Mouse (Mus musculus) heart, postnatal 10 days (tissue): ENCODE data around the gene Fat2. TPM values are rescaled to one million over a fixed set of nuclear protein-coding genes. Genes with fewer than 3 reads are reported as not detected.

ENCODE experiments used
- DNase-seq, 2 experiments: peaks; one replicate each; pipeline ENCODE4 v3.0.0; 2021
- intact Hi-C: fragments of 180-260 bp; cut with DNase I; formaldehyde crosslinking; loops from one replicate; pipeline ENCODE4 v1.15.1; 2025
- total RNA-seq, 2 experiments: library from RNA; stranded (reverse); gene quantifications; 2 replicates each; pipeline ENCODE4 v1.2.3; 2021

Fat2 gene
- under 1 TPM; 0.02 to 0.05 TPM for total RNA-seq

DNA sequence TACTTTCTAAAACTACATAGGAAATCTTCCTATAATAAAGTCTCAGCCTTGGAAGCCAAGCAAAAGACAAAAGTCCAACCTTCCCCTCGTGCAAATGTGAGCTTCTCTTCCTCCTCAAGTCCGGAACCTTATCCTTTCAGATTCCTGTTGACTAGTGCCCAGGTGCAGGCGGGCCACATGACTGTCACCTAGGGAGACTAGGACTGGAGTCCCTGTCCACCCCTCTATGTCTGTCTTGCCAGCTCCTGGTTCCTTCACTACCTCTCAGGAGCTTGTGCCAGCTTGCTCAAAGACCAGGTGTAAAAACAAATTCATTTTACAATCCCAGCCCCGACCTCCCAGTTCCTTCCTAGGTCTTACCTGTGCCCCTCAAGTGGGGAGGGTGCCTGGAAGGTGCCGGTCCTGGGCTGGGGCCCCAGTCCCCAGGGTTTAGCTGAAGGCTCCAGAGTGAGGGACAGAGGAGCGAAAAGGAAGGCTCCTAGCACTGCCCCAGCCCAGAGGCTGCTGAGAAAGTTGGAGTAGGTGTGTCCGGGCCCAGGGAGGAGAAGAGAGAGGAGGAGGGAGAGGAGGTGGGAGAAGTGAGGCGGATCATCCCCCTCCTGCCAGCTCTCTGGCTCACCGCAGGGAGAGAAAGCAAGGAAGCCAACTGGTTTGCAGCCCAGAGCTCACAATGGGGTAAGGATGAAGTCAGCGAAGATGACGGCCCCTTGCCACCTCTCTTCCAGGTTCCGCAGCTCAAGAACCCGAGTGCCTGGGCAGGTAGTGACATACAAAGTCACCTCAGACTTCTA, at the start of gene Fat2:
Fat2 (minus strand) TSS at position 464 of the 791 bp plus-strand sequence.
- intact Hi-C loops = no loop called here

DNA sequence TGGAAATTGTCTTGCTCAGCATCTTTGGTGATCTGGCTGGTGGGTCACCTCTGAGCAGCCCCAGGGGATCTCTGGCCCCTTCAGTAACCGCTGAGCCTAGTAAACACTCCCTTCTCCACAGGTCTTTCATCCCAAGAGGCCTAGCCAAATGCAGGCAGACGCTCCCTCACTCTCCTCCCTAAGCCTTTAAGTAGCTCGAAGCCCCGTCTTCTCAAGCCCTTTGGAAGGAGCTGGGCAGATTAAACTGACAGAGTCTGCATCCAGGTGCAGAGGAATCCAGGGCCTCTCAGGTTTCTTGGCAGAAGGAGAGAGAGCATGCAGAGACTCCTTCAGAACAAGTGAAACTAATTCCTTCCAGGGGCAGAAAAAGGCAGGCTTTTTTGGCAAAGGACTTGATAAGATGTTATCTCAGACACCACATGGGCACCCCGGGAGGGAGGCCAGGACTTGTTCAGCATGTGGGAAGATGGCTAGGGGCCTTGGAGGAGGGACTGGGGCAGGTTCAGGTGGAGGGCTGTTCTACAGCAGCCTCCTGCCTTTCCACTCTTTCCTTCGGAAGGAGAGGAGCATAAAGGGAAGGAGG, 47.2 kb upstream of the Fat2 start:
- intact Hi-C loops = no loop called here
- DNase-seq = no peak

More for the DNA sequence above, at the start of gene Fat2:
- no peak for DNase-seq

DNA sequence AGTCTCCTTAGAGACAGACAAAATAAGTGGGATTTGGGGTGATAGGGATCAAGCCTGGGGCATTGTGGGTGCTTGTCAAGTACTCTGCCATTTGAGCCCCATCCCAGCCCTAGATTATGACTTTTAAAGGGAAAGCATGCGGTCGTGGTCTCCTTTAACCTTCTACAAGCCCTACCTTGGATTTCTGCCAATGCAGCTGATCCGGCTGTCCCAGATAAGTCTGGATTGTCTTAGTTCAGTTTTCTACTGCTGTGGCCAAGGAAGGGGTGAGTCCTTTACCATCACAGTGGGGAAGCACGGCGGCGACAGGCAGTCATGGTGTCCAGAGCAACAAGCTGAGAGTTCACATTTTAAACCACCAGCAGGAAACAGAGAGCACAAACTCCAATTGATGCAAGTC, 44.5 kb upstream of the Fat2 start:
- DNase-seq = no peak
- intact Hi-C loops = no loop called here

DNA sequence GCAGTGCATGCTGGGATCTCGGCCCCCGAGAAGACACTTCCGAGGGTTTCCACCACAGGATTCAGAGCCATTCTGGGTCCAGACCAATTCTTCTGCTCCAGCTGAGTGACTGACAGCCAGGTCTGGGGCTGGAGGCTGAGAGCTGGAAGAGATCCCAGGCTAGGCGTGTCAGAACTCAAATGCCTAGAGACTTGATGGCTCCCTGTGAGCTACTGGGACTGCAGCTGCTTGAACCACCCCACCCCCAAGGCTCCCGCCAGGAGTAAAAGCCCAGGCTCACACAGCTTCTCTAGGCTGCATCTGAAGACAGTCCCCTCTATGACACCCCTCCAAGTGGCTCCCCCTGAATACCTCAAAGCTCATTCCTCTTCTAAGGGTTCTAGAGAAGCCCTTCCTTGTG, 42.0 kb upstream of the Fat2 start:
- intact Hi-C loops = loop anchor here (5.0 kb wide), 1 partner anchor 116 kb away; no protein-coding TSS in a partner anchor
- peak; percentile 89 to 91 for DNase-seq

DNA sequence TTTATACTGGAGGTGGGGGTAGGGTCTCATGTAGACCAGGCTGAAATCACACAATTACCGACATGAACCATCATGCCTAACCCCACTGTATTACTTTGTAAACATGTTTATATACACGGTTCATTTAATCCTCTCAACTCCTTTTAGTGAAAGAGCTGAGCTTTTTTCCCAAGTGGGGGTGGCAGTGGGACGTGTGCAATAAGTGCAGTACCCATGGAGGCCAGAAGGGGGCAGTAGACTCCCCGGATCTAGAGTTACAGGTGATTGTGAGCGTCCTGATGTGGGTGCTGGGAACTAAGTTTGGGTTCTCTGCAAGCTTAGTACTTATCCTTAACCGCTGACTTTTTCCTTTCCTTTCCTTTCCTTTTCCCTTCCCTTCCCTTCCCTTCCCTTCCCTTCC, 37.5 kb upstream of the Fat2 start:
- no peak for DNase-seq
- intact Hi-C loops = no loop called here

DNA sequence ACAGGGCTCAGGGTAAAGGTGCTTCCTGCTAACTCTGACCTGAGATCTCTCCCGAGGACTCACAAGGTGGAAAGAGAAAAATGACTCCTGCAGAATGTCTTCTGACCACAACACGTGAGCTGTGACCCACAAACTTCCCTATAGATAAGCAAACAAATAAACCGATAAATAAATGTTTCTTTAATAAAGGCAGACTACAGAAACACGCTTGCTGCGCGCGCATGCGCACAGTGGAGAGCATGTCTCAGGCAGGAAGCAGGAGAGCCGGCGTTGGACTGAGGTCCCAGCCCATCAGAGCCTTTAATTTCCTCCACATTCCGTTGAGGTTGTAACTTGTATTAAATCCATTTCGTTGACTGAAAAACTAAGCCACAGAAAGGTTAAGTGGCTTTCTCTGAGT, 37.0 kb upstream of the Fat2 start:
- DNase-seq = no peak
- intact Hi-C loops = no loop called here

DNA sequence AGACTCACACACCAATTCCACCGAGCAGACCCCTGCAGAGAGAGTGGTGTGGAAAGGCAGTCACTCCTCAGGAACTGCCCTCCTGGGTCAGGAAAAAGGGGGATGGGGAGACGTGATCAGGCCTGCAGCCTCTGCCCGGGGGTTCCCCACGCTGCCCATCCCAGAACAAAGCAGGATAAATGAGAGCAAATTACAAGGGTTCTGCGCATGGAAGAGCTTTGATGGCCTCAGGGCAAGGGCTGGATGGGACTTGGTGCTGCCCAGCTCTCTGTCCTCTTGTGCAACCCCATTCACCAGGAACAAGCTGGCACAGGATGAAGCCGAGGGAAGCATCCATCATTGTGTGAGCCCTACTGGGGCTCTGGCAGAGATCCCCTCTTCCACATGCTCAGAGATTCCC, 35.6 kb upstream of the Fat2 start:
- no peak for DNase-seq
- intact Hi-C loops = no loop called here

DNA sequence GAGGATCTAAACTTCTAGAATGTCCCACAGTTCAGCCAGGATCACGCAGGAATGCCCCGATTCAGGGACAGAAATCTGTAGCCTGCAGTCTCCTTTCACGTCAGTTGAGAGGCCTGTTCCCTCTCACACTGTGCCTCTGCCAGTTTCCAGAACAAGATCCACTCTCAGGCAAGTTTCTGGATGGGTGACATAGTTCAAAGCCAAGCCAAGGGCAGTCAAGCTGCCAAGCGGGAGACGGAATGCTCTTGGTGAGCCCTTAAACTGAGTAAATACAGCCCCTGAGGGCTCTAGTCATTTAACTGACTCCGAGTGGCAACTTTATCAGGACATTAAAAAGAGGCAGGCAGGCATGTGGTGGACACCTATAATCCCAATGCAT, 32.7 kb upstream of the Fat2 start:
- peak; percentile 65 to 68 for DNase-seq
- intact Hi-C loops = no loop called here

DNA sequence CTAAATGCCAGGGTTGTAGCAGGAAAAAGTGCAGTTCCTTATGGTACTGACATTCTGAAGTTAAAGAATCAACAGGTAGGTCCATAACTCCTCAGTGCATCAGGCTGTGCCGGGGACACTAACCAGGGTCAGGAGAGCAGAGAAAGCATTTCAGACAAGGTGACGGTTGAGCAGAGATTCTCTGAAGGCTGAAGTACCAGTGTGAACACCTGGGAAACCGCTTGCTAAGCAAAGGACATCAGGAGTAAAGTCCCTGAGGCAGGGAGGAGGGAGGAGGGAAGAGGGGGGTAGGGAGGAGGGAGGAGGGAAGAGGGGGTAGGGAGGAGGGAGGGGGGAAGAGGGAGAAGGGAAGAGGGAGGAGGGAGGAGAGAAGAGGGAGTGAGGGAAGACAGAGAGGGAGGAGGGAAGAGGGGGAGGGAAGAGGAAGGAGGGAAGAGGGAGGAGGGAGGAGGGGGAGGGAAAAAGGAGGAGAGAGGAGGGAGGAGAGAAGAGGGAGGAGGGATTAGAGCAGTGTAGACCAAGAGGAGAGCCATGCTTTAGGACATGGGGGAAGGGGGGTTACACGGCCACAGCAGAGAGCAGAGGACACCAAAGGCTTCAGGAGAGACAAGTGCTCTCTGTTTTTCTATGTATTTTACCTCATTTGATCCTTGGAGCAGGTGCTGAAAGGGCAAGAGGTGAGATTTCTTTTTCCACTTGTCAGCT, 32.2 kb upstream of the Fat2 start:
- DNase-seq = no peak
- intact Hi-C loops = no loop called here

DNA sequence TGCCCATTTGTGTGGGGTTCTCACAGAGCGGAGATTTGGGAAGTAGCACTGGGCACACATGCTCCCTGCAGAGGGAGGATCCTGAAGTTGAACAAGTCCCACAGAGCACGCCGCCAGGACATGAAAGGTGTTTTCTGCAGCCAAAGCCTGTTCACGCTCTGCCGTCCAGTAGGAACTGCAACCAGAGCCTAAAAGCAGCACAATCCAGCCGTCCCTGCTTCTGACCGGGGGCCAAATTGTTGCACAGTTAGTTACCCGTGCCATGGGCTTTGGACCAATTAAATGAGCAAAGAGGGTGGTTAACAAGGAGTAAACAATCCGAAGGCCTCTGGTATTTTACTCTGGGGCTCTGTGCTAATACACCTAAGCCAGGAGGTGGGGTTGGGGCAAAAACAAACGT, 31.4 kb upstream of the Fat2 start:
- intact Hi-C loops = no loop called here
- peak in 1 of 2 experiments; percentile 23 for DNase-seq

DNA sequence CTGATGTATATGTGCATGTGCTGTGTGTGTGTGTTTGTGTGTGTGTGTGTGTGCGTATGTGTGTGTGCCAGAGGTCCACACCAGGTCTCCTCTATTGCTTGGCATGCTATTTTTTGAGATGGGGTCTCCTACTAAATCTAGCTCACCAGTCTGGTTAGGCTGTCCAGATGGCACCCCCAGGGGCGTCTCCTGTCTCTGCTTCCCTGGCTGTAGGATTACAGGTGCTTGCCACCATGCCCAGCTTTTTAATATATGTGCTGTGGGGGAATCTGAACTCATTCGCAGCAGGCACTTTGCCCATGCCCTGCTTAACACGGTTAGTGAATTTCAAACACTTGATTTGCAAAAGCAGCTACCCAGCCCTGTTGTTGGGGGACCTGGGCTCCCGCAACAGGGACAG, 29.5 kb upstream of the Fat2 start:
- intact Hi-C loops = no loop called here
- DNase-seq = no peak

DNA sequence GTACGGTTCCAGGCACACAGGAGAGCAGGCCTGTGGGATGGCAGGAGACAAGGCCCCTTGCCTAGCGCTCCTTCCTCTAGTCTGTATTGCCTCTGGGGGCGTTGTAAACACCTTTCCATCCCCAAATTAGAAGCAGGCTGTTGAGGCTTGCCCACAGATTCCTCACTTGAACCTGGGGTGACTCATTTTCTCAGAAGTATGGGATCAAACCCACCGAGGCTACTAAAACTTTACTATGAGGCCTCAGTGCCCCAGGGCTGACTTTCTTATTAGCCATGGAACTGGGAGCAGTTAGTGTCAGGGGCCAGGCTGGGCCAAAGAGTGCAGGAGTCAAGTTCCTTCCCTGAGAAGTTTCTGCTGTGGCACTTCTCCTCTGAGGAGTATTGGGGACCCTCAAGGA, 28.9 kb upstream of the Fat2 start:
- no peak for DNase-seq
- intact Hi-C loops = no loop called here

DNA sequence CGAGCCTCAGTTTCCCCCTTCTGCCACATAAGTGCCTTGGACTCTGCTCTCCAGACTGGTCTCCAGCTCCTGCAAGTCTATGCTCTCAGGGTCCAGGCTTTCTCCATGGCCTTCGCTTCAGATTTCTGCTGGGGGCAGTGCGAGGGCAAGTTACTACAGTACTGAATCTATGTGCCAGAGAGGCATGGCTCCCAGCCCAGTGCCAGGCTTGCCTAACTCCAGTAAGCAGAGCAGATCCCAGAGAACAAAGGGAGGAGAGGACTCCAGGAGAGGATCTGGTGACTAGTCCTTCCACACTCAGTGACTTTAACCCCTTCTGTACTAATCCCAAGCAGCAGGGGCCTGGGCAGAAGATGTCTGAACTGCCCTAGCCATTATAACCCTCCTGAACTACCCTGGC, 28.3 kb upstream of the Fat2 start:
- intact Hi-C loops = no loop called here
- peak; percentile 39 to 40 for DNase-seq

DNA sequence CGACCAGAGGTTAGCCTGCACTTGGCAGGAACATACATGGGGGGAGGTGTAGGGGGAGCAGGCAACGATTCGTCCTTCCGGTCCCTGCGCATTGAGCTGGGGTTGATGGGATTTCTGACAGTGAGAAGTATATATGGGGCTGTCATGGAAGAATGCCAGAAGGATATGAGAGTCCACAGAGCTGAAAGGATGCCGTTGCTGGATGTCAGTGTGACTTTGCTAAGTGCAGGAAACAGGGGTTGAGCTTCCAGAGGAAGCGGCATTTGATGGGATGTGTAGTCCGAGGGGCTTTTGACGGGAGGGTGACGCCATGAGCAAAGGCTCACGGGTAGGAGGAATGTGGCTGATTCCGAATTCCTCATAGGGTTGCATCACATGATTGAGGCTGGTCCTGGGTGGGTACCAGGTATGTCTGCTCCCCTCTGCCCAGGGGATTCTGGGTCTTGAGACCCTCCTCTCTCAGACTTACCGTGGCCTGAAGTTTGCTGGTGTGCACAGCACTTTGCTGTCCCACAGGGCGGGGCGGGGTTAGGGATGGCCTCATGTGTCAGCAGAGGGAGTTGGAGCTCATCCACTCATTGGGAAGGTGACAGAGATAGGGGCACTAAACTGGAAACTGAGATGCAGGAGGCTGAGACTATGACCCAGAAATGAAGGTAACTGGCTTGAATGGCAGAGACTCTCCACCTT, 21.9 kb upstream of the Fat2 start:
- DNase-seq = peak; percentile 9 to 24
- intact Hi-C loops = no loop called here

DNA sequence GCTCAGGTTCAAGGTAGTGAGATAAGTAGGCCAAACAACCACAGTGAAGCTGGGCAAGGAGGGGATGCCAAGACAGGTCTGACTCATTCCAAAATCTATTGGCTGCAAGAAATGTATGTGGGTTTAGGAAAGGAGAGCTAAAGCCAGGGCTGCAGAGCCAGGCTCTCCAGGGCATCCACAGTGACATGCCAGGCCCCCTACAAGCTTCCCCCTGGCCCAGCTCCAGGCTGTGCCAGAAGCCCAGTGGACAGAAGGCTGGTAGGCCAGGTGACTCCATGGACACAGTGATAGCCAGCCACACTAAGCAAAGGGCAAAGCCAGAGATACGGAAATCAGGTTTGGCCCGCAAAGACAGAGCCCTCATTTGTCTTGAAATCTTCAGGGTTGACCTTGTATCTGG, 20.5 kb upstream of the Fat2 start:
- intact Hi-C loops = no loop called here

DNA sequence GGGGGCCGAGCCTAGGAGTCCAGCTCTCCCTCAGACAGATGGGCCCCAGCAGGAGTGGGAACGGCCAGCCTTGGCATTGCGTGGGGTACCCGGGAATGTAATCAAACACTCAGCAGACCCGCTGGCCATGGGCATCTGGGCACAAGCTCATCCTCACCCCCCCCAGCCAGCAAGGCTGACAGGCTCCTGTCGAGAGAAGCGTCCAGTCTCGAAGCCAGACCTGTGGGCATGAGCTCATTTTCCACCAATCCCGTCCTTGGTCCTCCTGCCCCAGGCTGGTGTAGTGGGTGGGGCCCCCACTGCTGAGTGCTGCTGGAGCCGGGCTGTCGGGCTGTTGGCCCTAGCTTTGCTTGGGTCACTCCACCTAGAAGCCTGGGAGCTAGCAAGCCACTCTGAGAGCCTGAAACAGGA, 5.6 kb upstream of the Fat2 start:
- intact Hi-C loops = no loop called here
- DNase-seq = no peak

More for the DNA sequence above, 20.5 kb upstream of the Fat2 start:
- DNase-seq = no peak

DNA sequence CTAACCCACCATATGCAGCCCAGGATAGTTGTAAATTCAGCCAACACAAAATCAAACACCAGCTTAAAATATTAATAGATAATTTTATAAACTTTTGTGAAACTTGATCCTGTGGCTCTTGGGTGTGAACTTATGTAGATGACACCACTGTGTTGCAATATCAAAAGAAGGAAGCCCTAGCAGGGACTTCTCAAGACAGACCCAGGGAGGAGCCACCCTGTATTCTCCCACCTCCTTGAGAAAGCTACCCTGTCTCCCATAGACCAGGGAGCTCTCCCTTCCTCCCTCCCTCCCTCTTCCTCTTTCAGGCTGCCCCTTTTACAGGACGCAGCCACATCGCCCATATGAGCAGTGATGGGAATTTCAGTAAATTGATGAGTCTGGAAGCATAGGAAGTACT, 4.4 kb upstream of the Fat2 start:
- no peak for DNase-seq
- intact Hi-C loops = no loop called here

DNA sequence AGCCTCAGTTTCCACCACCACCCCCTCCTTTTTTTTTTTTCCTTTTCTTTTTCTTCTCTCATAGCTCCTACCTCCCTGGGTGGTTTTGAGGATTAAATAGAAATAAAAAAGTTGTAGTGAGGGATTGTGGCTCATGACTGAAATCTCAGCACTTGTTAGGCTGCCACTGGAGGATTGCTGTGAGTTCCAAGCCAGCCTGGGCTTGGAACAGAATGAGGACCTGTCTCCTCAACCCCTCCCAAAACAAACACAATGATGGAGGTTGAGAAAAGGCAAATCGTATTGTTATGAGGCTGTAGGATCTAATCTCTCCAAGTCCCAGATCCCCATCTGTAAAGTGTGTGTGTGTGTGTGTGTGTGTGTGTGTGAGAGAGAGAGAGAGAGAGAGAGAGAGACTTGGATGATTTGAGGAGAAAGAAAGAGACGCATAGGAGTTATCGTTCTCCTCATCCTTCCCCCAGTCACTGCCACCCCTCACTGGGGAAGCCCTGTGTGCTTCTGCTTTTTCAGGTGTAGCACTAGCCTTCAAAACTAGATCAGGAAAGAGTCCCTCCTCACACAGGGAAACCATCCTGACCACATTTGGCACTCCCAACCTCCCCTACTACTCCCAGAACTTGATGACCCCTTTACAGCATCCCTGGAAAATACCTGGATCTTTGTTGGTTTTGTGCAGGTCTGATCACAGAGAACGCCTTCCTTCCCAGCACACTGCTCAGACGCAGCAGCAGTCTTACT, 837 bp upstream of the Fat2 start:
- intact Hi-C loops = no loop called here

DNA sequence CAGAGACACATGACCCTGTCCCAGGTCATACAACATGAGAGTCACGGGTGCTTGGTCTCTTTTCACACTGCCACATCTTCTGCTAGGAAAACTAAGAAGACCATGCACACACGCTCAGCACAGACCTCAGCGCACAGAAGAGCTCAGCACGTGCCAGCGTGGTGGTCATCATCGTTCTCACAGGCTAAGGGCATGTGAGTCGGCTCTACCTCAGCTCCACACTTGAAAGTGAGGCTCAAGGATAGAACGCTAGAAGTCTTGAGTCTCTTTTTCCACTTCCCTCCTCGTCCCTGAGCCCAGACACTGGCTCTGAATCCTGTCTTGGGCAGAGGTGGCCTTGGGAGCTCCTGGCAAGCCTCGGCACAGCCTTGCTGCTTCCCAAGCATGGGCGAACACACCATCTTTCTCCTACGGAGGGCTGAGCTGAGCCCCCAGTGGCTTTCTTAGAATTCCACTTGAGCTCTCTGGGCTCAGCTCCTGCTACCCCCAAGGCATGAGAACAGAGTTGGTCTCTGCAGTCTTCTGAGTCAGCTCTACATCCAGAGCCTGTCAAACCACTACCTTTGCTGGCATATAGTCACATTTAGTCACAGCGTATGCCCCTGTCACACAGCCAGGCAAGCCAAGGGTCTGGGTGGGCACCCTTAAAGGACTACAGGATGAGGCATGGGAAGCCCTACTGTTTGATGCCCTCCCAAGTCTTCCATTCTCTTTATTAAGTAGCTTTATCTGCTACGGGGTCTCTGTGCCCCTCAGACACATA, 869 bp downstream of the Fat2 start:
- no peak for DNase-seq
- intact Hi-C loops = no loop called here

More for the DNA sequence above, 837 bp upstream of the Fat2 start:
- no peak for DNase-seq

DNA sequence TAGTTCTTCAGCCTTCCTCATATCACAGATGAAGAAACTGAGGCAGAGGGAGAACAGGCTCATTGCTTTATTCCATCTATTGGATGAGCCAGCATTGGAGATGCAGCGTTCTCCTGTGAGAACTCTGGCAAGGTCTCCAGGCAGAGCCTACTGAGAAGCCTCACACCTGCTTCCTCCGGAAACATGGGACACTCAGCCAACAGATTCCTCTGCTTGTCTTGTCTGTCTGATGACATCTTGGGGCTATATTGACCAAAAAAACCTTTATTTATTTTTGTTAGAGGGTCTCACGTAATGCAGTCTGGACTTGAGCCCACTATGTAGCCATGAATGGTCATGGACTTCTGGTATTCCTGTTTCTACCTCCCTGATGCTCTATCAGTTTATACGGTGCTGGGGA, 1.8 kb downstream of the Fat2 start:
- intact Hi-C loops = no loop called here

More for the DNA sequence above, 1.8 kb downstream of the Fat2 start:
- DNase-seq = no peak
